Comparison of ENCODE assay signal across 9 mouse cellular contexts in the genomic region with DNA sequence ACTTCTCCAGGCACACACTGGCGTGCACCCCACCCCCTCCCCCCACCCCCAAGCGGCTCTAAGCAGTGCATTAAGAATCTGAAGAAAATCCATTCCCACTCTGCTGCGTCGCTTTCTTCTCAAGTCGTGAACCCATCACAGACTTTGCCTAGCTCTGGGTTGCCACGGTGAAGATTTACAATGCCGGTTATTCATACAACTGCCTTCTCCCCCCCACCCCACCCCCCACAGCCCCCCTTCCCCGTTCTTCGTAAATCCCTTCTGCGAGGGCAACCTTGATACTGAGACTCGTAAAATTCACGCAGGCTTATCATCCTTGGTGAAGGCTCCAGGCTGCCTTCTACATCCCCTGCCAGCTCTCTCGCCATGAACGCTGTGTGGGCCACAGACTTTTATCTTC.
DNase-seq lines count a peak whose midpoint lies in the region; ATAC-seq lines count a peak whose summit lies in the region.
"Had no signal": no experiment of that assay in that cellular context is flagged by ENCODE, and none has a peak within 500 bp of the region (broad histone marks: within the 10 kb centered on the region; RNA-seq: fewer than 3 reads in every experiment).

No protein-coding gene starts in this region.

- intact Hi-C loops in left cerebral cortex, postnatal 10 days (cut with DNase I) = loop anchor here (5.0 to 10.0 kb wide), 3 partner anchors 352 to 969 kb away; no protein-coding TSS in a partner anchor

- no peak overlapping the region for H3K4me3 ChIP-seq in kidney, embryonic 16.5 days (ENCODE audit: low read length)
- H3K4me3 ChIP-seq in forebrain, embryonic 14.5 days (ENCODE audit: low read depth, low read length) = peak overlapping the region; percentile 4; the same call in 1 of the 2 replicates
- H3K4me3 ChIP-seq in limb, embryonic 13.5 days = no peak overlapping the region
- H3K4me3 ChIP-seq in stomach, embryonic 14.5 days (ENCODE audit: low read depth, low read length) = no peak overlapping the region

- H3K36me3 ChIP-seq in kidney, embryonic 16.5 days (ENCODE audit: insufficient read depth, low read length) = no peaks in the 10 kb centered on the region
- no peaks in the 10 kb centered on the region for H3K36me3 ChIP-seq in forebrain, embryonic 14.5 days (ENCODE audit: control insufficient read depth, insufficient read depth, low read length)
- H3K36me3 ChIP-seq in limb, embryonic 13.5 days = no peaks in the 10 kb centered on the region
- H3K36me3 ChIP-seq in stomach, embryonic 14.5 days (ENCODE audit: control insufficient read depth, insufficient read depth, low read length) = no peaks in the 10 kb centered on the region

- DNase-seq in kidney, adult 18-20 months = no peak
- peak; percentile 88 for DNase-seq in forebrain, embryonic 14.5 days (ENCODE audit: low spot score)
- DNase-seq in left cerebral cortex, postnatal 10 days (ENCODE audit: extremely low spot score in 1 of 2, low spot score in 2 of 2) = no peak
- no peak for DNase-seq in urinary bladder, postnatal 14 days (ENCODE audit: low spot score)
- no peak for DNase-seq in urinary bladder, postnatal 10 days (ENCODE audit: low spot score)

- H3K27ac ChIP-seq in kidney, embryonic 16.5 days (ENCODE audit: low read length) = no peak overlapping the region
- peak overlapping the region; percentile 87 for H3K27ac ChIP-seq in forebrain, embryonic 14.5 days (ENCODE audit: low read depth, low read length)
- no peak overlapping the region for H3K27ac ChIP-seq in limb, embryonic 13.5 days
- H3K27ac ChIP-seq in stomach, embryonic 14.5 days (ENCODE audit: low read length) = no peak overlapping the region

- peaks cover 14% of the 10 kb centered on the region; the same call in 1 of the 2 replicates for H3K4me1 ChIP-seq in kidney, embryonic 16.5 days (ENCODE audit: insufficient read depth, low read length)
- peaks cover 25% of the 10 kb centered on the region for H3K4me1 ChIP-seq in forebrain, embryonic 14.5 days (ENCODE audit: control insufficient read depth, insufficient read depth, low read length)
- peaks cover 15% of the 10 kb centered on the region for H3K4me1 ChIP-seq in limb, embryonic 13.5 days
- no peaks in the 10 kb centered on the region for H3K4me1 ChIP-seq in stomach, embryonic 14.5 days (ENCODE audit: control insufficient read depth, insufficient read depth, low read length)

- WGBS in kidney, embryonic 16.5 days = 9% methylated on average over 11 of the region's 14 CpGs
- 0% methylated on average over 14 of the region's 14 CpGs for WGBS in forebrain, embryonic 14.5 days
- 4% methylated on average over 14 of the region's 14 CpGs for WGBS in limb, embryonic 13.5 days
- WGBS in stomach, embryonic 14.5 days = 10% methylated on average over 14 of the region's 14 CpGs

- no peak overlapping the region for H3K9ac ChIP-seq in kidney, embryonic 16.5 days (replicated peaks; ENCODE audit: low read length)
- H3K9ac ChIP-seq in forebrain, embryonic 14.5 days (ENCODE audit: low read length) = peak overlapping the region; percentile 41; the same call in 1 of the 2 replicates
- H3K9ac ChIP-seq in limb, embryonic 13.5 days = no peak overlapping the region
- no peak overlapping the region for H3K9ac ChIP-seq in stomach, embryonic 14.5 days (replicated peaks; ENCODE audit: low read depth, low read length)

- H3K27me3 ChIP-seq in kidney, embryonic 16.5 days (ENCODE audit: insufficient read depth, low read length) = no peaks in the 10 kb centered on the region
- no peaks in the 10 kb centered on the region for H3K27me3 ChIP-seq in forebrain, embryonic 14.5 days (replicated peaks; ENCODE audit: control insufficient read depth, insufficient read depth, low read length)
- peaks cover 6% of the 10 kb centered on the region; the same call in 1 of the 2 replicates for H3K27me3 ChIP-seq in limb, embryonic 13.5 days
- H3K27me3 ChIP-seq in stomach, embryonic 14.5 days (ENCODE audit: control insufficient read depth, insufficient read depth, low read length) = no peaks in the 10 kb centered on the region

- H3K9me3 ChIP-seq in kidney, embryonic 16.5 days (ENCODE audit: low read length) = no peaks in the 10 kb centered on the region
- H3K9me3 ChIP-seq in forebrain, embryonic 14.5 days (replicated peaks; ENCODE audit: control insufficient read depth, low read length) = no peaks in the 10 kb centered on the region
- H3K9me3 ChIP-seq in limb, embryonic 13.5 days = no peaks in the 10 kb centered on the region
- no peaks in the 10 kb centered on the region for H3K9me3 ChIP-seq in stomach, embryonic 14.5 days (ENCODE audit: control insufficient read depth, low read depth, low read length)

- peak; percentile 41; the same call in 1 of the 2 replicates for ATAC-seq in kidney, embryonic 16.5 days (ENCODE audit: low FRiP score, low TSS enrichment)
- peak; percentile 85 for ATAC-seq in forebrain, embryonic 14.5 days
- peak; percentile 66 for ATAC-seq in limb, embryonic 13.5 days (ENCODE audit: low FRiP score, low read depth)
- ATAC-seq in stomach, embryonic 14.5 days (ENCODE audit: insufficient number of reproducible peaks, insufficient read depth, low FRiP score, low read depth) = peak; percentile 28; the same call in 1 of the 2 replicates
- ATAC-seq: lung, postnatal 0 days had no signal

- H3K4me2 ChIP-seq in kidney, embryonic 16.5 days (replicated peaks; ENCODE audit: low read depth, low read length) = peak overlapping the region; percentile 37
- H3K4me2 ChIP-seq in forebrain, embryonic 14.5 days (ENCODE audit: low read length) = peak overlapping the region; percentile 49
- H3K4me2 ChIP-seq in limb, embryonic 13.5 days (replicated peaks) = peak overlapping the region; percentile 48
- no peak overlapping the region; the same call in 1 of the 2 replicates for H3K4me2 ChIP-seq in stomach, embryonic 14.5 days (replicated peaks; ENCODE audit: low read depth, low read length)

Comparison
In these comparisons a context has a peak if more than half of its experiments do, and no peak if none do; other contexts are left out.
1. ATAC-seq: peak in every context shown above with its lines; median percentile 85 in forebrain, embryonic 14.5 days; 66 in limb, embryonic 13.5 days; 41 in kidney, embryonic 16.5 days; 28 in stomach, embryonic 14.5 days.